Mouse (Mus musculus) thymus, postnatal 10 days (tissue): ENCODE data around the gene Gm12789.
"Not testable (repeated sequence)": the region's sequence is repeated elsewhere in the genome, so short reads cannot be mapped to it uniquely, and the experiment has no call there.

Source experiments
- DNase-seq, 2 experiments: peaks; one replicate each; pipeline ENCODE4 v3.0.0; 2021; ENCODE audit warnings: low spot score in 2 of 2

The Gm12789 gene

GRCm38 (mm10) chr4:101986326-101986725, at the start of gene Gm12789:
Gene Gm12789 (plus strand): TSS chr4:101986626.
- DNase-seq, result not testable (repeated sequence)

- not testable (repeated sequence) for DNase-seq
Measured at GRCm38 (mm10) chr4:101940107-101940506, 46.3 kb upstream of the Gm12789 start, which contains the start of gene Gm12794. Gene Gm12794 (plus strand): TSS chr4:101940407.

GRCm38 (mm10) chr4:101980949-101981348, 5.5 kb upstream of the Gm12789 start, which contains the start of gene Gm12790:
Gene Gm12790 (minus strand): TSS chr4:101981049.
- not testable (repeated sequence) for DNase-seq

GRCm38 (mm10) chr4:101985678-101986077, 748 bp upstream of the Gm12789 start:
- DNase-seq, result no peak

GRCm38 (mm10) chr4:101997426-101997825, 11.0 kb downstream of the Gm12789 start:
- DNase-seq, result no peak

GRCm38 (mm10) chr4:101998267-101998922, 12.0 kb downstream of the Gm12789 start:
- peak in 1 of 2 experiments; percentile 52 for DNase-seq

- DNase-seq, result no peak
Measured at GRCm38 (mm10) chr4:102026619-102027018, 40.2 kb downstream of the Gm12789 start.
